Mouse (Mus musculus) cortical plate, adult 2 months (tissue): ENCODE measurements around the gene Syce2. TPM values are rescaled to one million over a fixed set of nuclear protein-coding genes. Genes with fewer than 3 reads are reported as not detected.

ENCODE experiments used
- H3K27ac ChIP-seq: fragments of 200-500 bp; 2 replicates; pipeline ENCODE4 v1.5.1; 2012; ENCODE audit warnings: low read length, control low read depth, inconsistent platforms; ENCODE audit not compliant: insufficient read depth
- H3K4me1 ChIP-seq: fragments of 200-500 bp; 2 replicates; pipeline ENCODE4 v1.6.1; 2011; ENCODE audit warnings: low read length; ENCODE audit not compliant: control insufficient read depth, insufficient read depth
- H3K4me3 ChIP-seq: fragments of 200-500 bp; 2 replicates; pipeline ENCODE4 v1.5.1; 2011; ENCODE audit warnings: mild to moderate bottlenecking, low read length, control low read depth; ENCODE audit not compliant: insufficient read depth
- CTCF ChIP-seq: fragments of 200-500 bp; IDR thresholded peaks from 2 replicates; pipeline ENCODE4 v1.5.1; 2011; ENCODE audit warnings: mild to moderate bottlenecking, control low read depth, low read length; ENCODE audit not compliant: insufficient read depth; ENCODE audit errors: extremely low read depth
- POLR2A ChIP-seq: fragments of 200-500 bp; IDR thresholded peaks from 2 replicates; pipeline ENCODE4 v1.6.1; 2011; ENCODE audit warnings: mild to moderate bottlenecking, low read length, control low read depth; ENCODE audit not compliant: insufficient read depth; ENCODE audit errors: extremely low read depth
- polyA plus RNA-seq: library from polyadenylated mRNA; depleted of rRNA; stranded (reverse); fragments of >200 nt; gene quantifications from 2 replicates; pipeline ENCODE4 v1.2.3, GENCODE M21; 2012; rRNA removed

Syce2 gene
- polyA plus RNA-seq, 1 experiment = 3.7 TPM

DNA sequence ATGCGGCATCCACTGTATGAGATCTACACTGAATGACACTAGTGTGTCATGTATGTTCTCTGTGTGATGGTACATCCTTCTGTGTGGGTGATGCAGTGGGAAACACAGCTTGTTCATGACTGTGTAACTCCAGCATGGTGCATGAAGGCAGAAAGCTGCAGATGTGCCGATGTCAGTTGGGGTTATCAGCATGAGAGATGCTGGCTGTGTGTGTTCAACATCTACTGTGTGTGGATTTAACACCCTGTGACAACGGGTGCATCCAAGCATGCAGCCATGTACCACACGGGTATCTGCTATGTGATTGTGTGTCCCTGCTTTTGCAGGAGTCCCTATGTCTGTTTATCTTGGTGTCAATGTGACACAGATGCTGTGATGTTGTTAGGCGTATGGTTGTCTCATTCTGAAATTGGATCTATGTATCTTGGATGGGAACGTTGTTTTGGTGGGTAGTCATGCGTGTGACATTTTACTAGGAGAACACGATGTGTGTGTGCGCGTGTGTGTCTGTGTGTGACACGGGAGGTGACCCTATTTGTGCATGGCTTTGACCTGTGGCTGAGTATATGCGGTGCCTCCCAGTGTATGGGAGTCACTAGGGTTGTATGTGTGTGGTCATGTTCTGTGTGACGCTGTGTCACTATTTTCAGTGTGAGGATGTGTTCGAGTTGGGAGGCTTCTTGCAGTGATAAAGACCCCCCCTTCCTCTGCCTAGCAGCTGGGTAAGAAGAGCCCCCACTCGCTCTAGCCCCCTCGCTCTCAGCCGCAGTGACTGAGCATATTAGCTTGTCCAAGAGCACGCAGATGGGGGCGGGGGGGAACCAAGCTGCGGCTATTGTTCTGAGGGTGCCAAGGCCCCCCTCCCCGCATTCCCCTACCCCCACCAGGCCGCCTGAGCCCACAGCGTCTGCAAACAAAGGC is 64.4 kb downstream of the Syce2 start:
- TF ChIP-seq CTCF (no peak), POLR2A (no peak)
- H3K4me1 ChIP-seq = peaks cover 11% of the 10 kb centered on the region
- H3K4me3 ChIP-seq = peak overlapping the region; percentile 63
- H3K27ac ChIP-seq = peak overlapping the region; percentile 97; the same call in 1 of the 2 replicates

DNA sequence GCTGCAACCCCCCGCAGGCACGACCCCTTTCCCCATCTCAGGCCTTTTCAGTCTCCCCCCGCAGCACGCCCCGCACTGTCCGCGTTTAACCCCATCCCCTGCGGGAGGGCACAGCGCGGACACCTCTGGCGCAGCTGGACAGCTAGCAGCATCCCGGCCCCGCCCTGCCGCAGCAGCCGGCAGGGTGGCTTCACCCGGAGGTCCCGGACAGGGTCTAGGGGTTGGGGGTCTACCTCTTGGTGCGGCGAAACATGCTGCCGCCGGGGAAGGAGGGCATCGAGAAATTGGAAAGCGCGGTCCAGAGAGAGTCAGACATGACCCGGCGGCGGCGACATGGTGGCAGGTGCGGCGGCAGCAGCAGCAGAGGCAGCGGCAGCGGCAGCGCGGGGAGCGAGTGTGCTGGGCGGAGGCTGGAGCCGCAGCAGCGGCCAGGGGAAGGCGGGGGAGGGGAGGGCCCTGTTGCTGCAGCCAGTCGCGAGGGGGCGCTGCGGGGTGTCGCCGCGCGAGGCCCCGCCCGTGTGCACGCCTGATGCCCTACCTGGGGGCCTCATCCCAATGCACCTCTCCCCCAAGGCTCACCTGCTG is 65.1 kb downstream of the Syce2 start, which contains the start of gene Mast1:
Mast1 (minus strand) TSS at position 398 of the 585 bp plus-strand sequence.
- Histone ChIP-seq H3K4me1 (peaks cover 11% of the 10 kb centered on the region), H3K27ac (peak within 1 kb of the TSS; percentile 97), H3K4me3 (peak within 1 kb of the TSS; percentile 63)
- TF ChIP-seq POLR2A (no peak), CTCF (peak; percentile 34; the same call in 1 of the 2 replicates)

Other genes starting within 250 kb of the Syce2 start
- gene Ier2, start 209.3 kb upstream of the Syce2 start, polyA plus RNA-seq = 9.6 and 13.4 TPM in 2 replicates
- gene Trmt1, start 185.8 kb upstream of the Syce2 start, polyA plus RNA-seq = 145 and 185 TPM in 2 replicates
- gene Nacc1, start 184.2 kb upstream of the Syce2 start, polyA plus RNA-seq = 86.5 and 86.7 TPM in 2 replicates
- gene Lyl1, start 170.7 kb upstream of the Syce2 start, polyA plus RNA-seq = 3.3 and 3.4 TPM in 2 replicates
- 0.30 and 0.42 TPM in 2 replicates for gene G430095P16Rik, start 149.1 kb upstream of the Syce2 start, polyA plus RNA-seq
- gene Nfix, start 71.8 kb upstream of the Syce2 start, polyA plus RNA-seq = 82.8 and 89.1 TPM in 2 replicates
- gene Dand5, start 49.3 kb upstream of the Syce2 start, polyA plus RNA-seq = 14.9 and 16.0 TPM in 2 replicates
- 26.0 and 31.2 TPM in 2 replicates for gene Gadd45gip1, start 40.6 kb upstream of the Syce2 start, polyA plus RNA-seq
- gene Rad23a, start 31.4 kb upstream of the Syce2 start, polyA plus RNA-seq = 84.7 and 85.9 TPM in 2 replicates
- 437 and 467 TPM in 2 replicates for gene Calr, start 25.2 kb upstream of the Syce2 start, polyA plus RNA-seq
- 58.7 and 60.4 TPM in 2 replicates for gene Farsa, start 15.1 kb upstream of the Syce2 start, polyA plus RNA-seq
- gene Gcdh, start 21.8 kb downstream of the Syce2 start, polyA plus RNA-seq = 81.5 and 91.9 TPM in 2 replicates
- gene Klf1, start 29.8 kb downstream of the Syce2 start, polyA plus RNA-seq = 0.23 and 0.35 TPM in 2 replicates
- gene Dnase2a, start 36.4 kb downstream of the Syce2 start, polyA plus RNA-seq = 6.1 and 6.7 TPM in 2 replicates
- 76.0 and 79.7 TPM in 2 replicates for gene Mast1, start 65.2 kb downstream of the Syce2 start, polyA plus RNA-seq
- gene Rtbdn, start 74.9 kb downstream of the Syce2 start, polyA plus RNA-seq = 6.0 and 6.1 TPM in 2 replicates
- not detected in 2 replicates for gene Gm49661, start 97.3 kb downstream of the Syce2 start, polyA plus RNA-seq
- 287 TPM in 2 replicates for gene Prdx2, start 97.5 kb downstream of the Syce2 start, polyA plus RNA-seq
- gene Rnaseh2a, start 97.7 kb downstream of the Syce2 start, polyA plus RNA-seq = 37.3 and 37.7 TPM in 2 replicates
- 57.5 and 81.7 TPM in 2 replicates for gene Junb, start 106.6 kb downstream of the Syce2 start, polyA plus RNA-seq
- gene Hook2, start 118.5 kb downstream of the Syce2 start, polyA plus RNA-seq = 15.6 and 19.2 TPM in 2 replicates
- gene Best2, start 142.4 kb downstream of the Syce2 start, polyA plus RNA-seq = not detected in 2 replicates
- gene Asna1, start 153.2 kb downstream of the Syce2 start, polyA plus RNA-seq = 267 and 268 TPM in 2 replicates
- 118 and 119 TPM in 2 replicates for gene Trir, start 154.7 kb downstream of the Syce2 start, polyA plus RNA-seq
- 110 and 112 TPM in 2 replicates for gene Tnpo2, start 164.8 kb downstream of the Syce2 start, polyA plus RNA-seq
- gene Fbxw9, start 187.9 kb downstream of the Syce2 start, polyA plus RNA-seq = 45.1 and 45.8 TPM in 2 replicates
- not detected in 2 replicates for gene Gm5741, start 195.9 kb downstream of the Syce2 start, polyA plus RNA-seq
- 70.6 and 74.6 TPM in 2 replicates for gene Dhps, start 199.6 kb downstream of the Syce2 start, polyA plus RNA-seq
- 120 and 139 TPM in 2 replicates for gene Wdr83os, start 208.6 kb downstream of the Syce2 start, polyA plus RNA-seq
- gene Wdr83, start 209.2 kb downstream of the Syce2 start, polyA plus RNA-seq = 54.7 and 56.4 TPM in 2 replicates
- 49.2 and 50.1 TPM in 2 replicates for gene Man2b1, start 211.2 kb downstream of the Syce2 start, polyA plus RNA-seq